Mouse (Mus musculus): ENCODE results near the gene Gipc2.
"Not testable (repeated sequence)": the region's sequence is repeated elsewhere in the genome, so short reads cannot be mapped to it uniquely, and the experiment has no call there.

DNA sequence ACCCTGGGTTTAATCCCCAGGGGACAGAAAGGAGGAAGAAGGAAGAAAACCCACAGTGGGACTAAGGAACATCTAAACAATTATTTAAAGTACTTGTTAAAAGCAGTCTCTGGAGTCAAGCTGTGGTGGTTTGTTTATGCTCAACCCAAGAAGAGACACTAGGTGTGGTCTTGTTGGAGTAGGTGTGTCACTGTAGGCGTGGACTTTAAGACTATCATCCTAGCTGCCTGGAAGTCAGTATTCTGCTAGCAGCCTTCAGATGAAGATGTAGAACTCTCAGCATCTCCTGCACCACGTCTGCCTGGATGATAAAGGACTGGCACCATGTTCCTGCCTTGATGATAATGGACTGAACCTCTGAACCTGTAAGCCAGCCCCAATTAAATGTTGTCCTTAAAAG is 31.2 kb upstream of the Gipc2 start:
- not testable (repeated sequence) for TF ChIP-seq CTCF, POLR2A (IDR thresholded peaks at IDR 0.05; ENCODE audit: extremely low read depth, insufficient read depth, low read length)
